Mouse (Mus musculus) bone marrow, adult 2 months (tissue): Measurements from ENCODE around the gene Neb.

Experiments used
- CTCF ChIP-seq: fragments of 200-500 bp; IDR thresholded peaks from 2 replicates; pipeline ENCODE4 v1.5.1; 2011; ENCODE audit warnings: low read length, control low read depth; ENCODE audit not compliant: control insufficient read depth, insufficient read depth
- POLR2A ChIP-seq: fragments of 200-500 bp; IDR thresholded peaks from 2 replicates; pipeline ENCODE4 v1.6.1; 2011; ENCODE audit warnings: low read depth, mild to moderate bottlenecking, control low read depth, low read length, borderline replicate concordance; ENCODE audit not compliant: control insufficient read depth

- TF ChIP-seq POLR2A (no peak), CTCF (no peak)
Observed at GRCm38 (mm10) chr2:52224366-52224765, 153.9 kb downstream of the Neb start.
